Mouse (Mus musculus): ENCODE measurements at regions not wholly inside any gene's neighbourhood (a gene's known extent, or its start where the extent isn't known, plus 50 kb on each side); places are given as distances from the start of the nearest gene placed in this dataset.

DNA sequence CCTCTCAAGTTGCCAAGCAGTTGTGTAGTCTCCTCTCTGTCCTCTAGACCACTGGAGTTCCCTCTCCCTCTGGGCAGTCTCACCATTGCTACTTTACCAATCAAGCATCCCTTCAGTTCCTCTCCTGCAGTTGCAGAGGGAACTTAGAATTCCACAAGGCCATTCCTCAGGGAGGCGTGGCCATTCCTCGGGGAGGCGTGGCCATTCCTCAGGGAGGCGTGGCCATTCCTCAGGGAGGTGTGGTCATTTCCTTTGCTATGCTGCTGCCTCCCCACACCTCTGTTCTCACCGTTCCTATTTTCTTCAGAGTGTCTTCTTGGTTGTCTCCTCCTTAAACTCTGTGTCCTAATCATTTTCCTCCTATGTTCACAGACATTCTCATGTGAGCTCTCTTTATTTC lies 102.8 kb upstream of the Wdr3 start:
- ATAC-seq (replicated peaks; ENCODE audit: extremely low read depth, insufficient read depth, low FRiP score): no peak
- H3K9ac ChIP-seq (ENCODE audit: low read length): no peak overlapping the region
- no peak overlapping the region for H3K4me2 ChIP-seq (ENCODE audit: low read depth, low read length)
- no peak overlapping the region for H3K4me3 ChIP-seq (ENCODE audit: low read length)
- no peaks in the 10 kb centered on the region for H3K27me3 ChIP-seq (ENCODE audit: control insufficient read depth, insufficient read depth, low read length)
- 38% methylated on average over 5 of the region's 5 CpGs for WGBS
- H3K4me1 ChIP-seq (ENCODE audit: control insufficient read depth, insufficient read depth, low read length): no peaks in the 10 kb centered on the region
- H3K27ac ChIP-seq (ENCODE audit: low read length): no peak overlapping the region
- no peaks in the 10 kb centered on the region for H3K9me3 ChIP-seq (replicated peaks; ENCODE audit: control insufficient read depth, low read length)
- H3K36me3 ChIP-seq (ENCODE audit: control insufficient read depth, insufficient read depth): no peaks in the 10 kb centered on the region

All from heart, embryonic 16.5 days (tissue).